Mouse (Mus musculus): Measurements from ENCODE around the gene Mfsd7a.
A peak's percentile ranks its signal among the peaks of the same experiment; 100 is the strongest.

Mfsd7a gene

DNA sequence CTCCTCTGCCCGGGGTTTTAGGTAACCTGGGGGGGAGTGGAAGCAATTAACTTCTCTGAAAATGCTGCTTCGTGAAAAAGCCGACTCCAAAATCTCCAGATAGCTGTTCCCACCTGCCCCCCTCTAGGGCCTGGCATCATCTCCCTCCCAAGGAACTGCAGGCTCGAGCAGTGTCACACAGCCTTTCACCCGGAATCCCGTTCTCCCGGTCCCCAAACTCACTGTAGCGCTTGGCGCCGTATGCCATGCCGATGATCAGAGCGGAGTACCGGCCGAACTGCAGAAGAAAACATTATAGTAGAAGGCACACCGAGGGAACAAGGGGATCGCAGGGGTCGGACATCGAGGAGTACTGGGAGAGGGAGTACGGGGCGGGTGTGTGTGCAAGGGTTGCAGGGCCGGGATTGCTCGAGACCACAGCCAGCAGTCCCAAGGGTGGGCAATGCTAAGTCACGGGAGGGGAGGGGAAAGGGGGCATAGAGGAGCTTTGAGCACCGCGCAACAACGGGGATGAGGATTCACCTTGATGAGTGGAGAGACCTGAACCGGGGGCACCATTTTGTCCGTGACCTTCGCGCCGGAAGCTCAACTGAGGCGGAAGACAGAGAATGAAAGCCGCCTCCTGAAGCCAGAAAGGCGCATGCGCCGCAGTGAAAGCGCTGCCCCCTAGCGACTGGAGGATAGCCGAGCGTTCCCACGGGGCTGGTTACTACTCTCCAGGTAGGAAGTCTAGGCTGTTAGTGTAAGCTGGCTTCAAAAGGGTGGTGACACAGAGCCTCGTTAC, 14.7 kb downstream of the Mfsd7a start, which contains the start of gene Atp5k:
TSS of gene Atp5k (minus strand) at position 645 of the 784 bp plus-strand sequence.
- peak; percentile 94 to 98 for DNase-seq (ENCODE audit: inconsistent age in 2 of 2, low spot score in 1 of 2)

DNA sequence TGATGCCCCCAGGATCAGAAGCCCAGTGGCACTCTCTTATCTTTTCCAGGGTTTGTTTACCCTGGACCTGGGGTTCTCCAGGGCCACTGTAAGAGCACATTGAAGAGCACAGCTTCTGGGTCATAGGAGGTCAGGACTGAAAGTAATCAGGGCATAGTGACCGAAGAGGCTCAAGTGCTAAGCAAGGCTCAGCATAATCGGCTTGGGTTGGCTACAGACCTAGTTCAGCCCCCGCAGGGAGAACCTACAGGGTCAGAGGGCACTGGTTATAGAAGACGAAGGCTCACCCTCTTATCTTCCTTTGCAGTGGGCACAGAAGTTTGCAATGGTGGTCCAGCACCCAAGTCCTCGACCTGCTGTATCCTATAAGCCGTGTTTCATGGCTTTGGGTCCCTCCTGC, 17.5 kb downstream of the Mfsd7a start:
- DNase-seq (ENCODE audit: inconsistent age in 2 of 2, low spot score in 1 of 2) = no peak

DNA sequence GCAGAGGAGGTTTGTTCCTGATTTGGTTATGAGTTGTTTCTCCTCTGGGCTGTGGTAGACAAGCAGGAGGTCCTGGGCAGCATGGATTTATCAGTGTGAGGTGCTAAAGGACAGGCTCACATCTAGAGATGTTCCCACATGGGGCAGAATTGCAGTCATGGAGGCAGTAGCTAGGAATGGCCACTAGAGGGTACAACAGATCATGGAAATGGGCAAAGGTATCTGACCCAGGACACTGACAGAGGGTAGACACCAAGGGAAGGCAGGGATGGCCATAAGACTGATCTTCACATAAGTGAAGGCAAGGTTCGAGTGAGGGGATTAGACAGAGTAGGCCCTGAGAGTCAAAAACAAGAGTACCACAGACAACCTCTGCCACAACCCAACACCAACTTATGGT, 21.5 kb downstream of the Mfsd7a start:
- peak; percentile 45 to 84 for DNase-seq (ENCODE audit: inconsistent age in 2 of 2, low spot score in 1 of 2)

DNA sequence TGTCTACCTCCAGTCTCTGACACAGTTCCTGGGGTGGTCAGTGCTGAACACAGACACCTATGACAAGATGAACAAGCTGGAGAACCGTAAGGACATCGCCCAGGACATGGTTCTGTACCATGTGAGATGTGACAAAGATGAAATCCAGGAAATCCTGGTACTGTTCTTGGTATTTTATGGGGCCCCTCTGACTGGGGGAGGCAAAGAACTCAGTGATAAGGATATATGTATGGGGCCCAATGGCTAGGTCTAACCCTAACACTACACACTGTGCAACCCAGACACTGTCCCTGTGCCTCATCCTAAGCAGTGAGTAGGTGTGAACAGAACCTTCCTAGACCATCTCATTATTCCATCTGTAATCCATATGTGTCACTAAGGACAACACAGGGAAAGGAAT, 25.3 kb downstream of the Mfsd7a start:
- no peak for DNase-seq (ENCODE audit: inconsistent age in 2 of 2, low spot score in 1 of 2)

DNA sequence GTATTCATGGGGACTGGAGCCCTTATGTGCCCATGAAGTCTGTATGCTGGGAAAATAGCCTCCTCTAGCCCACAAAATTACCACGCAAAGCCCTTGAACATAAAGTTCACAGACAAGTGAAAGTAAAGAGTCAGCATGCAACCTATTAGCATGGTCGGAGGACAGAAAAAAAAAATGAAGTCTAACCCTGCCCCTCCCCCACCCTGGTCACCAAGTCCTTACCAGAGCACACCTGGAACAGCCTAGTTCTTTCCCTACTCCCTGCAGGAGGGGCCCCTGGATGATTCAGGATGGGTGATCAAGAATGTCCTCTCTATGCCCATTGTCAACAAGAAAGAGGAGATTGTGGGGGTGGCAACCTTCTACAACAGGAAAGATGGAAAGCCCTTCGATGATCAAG, 25.9 kb downstream of the Mfsd7a start:
- no peak for DNase-seq (ENCODE audit: inconsistent age in 2 of 2, low spot score in 1 of 2)

DNA sequence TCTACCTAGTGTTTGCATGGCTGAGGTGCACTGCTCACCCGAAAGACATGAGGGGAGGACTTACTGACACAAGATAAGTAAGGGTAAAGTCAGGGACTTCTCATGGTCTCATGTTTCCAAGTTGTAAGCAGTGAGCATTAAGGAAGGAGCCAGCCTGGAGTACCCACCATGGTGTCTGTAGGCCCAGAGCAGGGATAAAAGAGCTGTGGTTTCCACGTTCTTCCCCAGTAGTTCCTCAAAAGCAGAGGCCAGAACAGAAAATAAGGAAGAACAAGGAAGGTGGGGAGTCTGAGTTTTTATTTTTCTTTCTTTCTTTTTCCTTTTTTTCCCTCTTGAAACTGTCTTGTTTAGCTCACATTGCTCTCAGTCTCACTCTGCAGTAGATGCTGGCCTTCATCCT, 34.0 kb downstream of the Mfsd7a start:
- DNase-seq (ENCODE audit: inconsistent age in 2 of 2, low spot score in 1 of 2) = no peak

DNA sequence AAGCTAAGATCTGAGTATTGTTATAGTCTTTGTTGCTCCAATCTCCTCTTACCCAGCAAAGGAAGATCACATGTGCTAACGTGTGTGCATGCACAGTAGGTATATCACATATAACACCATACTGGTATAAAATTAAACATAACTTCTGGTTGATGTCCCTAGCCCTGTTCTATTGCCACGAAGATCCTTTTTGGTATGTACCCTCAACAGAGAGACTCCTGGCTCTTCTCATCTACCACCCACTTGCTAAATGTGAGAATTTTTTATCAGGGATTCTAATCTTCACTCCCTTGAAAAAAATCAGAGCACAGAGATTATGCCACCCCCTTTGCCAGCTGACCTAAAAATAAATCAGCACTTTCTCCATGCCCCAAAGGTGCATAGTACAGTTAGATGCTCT, 41.7 kb downstream of the Mfsd7a start:
- no peak for DNase-seq (ENCODE audit: inconsistent age in 2 of 2, low spot score in 1 of 2)

DNA sequence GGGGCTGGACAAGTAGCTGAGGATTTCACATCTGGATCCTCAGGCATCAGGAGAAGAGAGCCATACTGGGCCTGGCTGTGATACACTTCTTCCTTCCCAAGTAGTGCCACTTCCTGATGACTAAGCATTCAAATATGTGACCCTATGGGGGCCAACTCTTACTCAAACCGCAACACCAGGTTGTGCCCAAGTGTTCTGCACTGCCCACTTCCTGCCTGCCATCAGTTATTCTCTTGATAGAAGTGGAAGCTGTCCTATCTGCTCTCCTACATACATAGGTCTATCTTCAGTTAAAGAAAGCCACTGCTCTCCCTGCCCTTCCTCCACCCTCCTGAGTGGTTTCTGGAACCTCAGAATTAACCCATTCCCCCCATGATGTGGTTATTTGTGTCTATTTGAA, 43.2 kb downstream of the Mfsd7a start:
- DNase-seq (ENCODE audit: inconsistent age in 2 of 2, low spot score in 1 of 2) = no peak

DNA sequence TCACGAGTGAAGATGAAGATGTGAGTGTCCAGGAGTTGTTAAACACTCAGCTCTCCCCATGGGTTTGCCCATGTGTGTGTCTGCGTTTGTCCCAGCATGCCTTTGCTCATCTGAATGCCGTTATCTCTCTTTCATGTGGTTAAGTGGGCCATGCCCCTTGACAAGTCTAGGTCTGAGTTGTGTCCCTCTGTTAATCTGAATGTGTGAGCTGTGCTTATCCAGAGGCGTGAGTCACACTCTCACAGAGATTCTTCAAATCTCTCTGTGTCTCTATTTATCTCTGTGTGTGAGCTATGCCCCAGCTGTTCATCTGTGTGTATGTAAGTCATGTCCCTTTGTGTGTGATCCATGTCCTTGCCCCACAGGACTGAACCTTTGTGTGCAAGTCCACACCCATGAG, 45.2 kb downstream of the Mfsd7a start:
- DNase-seq (ENCODE audit: inconsistent age in 2 of 2, low spot score in 1 of 2) = no peak
